Mouse (Mus musculus) stomach, postnatal 0 days (tissue): ENCODE measurements around the gene Dtx4. TPM values are rescaled to one million over a fixed set of nuclear protein-coding genes. Genes with fewer than 3 reads are reported as not detected.

Experiments
- ATAC-seq: fragments of 200-750 bp; cut with Nextera tagmentation; 2 replicates; pipeline ENCODE4 v1.8.0; 2017; ENCODE audit not compliant: low FRiP score, low TSS enrichment
- DNase-seq: peaks from one replicate; pipeline ENCODE4 v3.0.0-alpha.2; 2016; ENCODE audit warnings: low spot score
- H3K27ac ChIP-seq: fragments of 300-500 bp; sonication (generic); replicated peaks from 2 replicates; pipeline ENCODE4 v1.5.1; 2014; ENCODE audit warnings: mild to moderate bottlenecking, control low read depth
- H3K27me3 ChIP-seq: fragments of 300-500 bp; sonication (generic); 2 replicates; pipeline ENCODE4 v1.6.1; 2014; ENCODE audit warnings: low read length; ENCODE audit not compliant: control insufficient read depth, insufficient read depth
- H3K36me3 ChIP-seq: fragments of 300-500 bp; sonication (generic); 2 replicates; pipeline ENCODE4 v1.6.1; 2014; ENCODE audit warnings: low read length, mixed read lengths; ENCODE audit not compliant: control insufficient read depth, insufficient read depth
- H3K4me1 ChIP-seq: fragments of 300-500 bp; sonication (generic); replicated peaks from 2 replicates; pipeline ENCODE4 v1.6.1; 2014; ENCODE audit warnings: antibody characterized with exemption; ENCODE audit not compliant: control insufficient read depth, insufficient read depth
- H3K4me2 ChIP-seq: fragments of 300-500 bp; sonication (generic); replicated peaks from 2 replicates; pipeline ENCODE4 v1.6.1; 2014; ENCODE audit warnings: low read depth, mild to moderate bottlenecking, control low read depth, moderate library complexity
- H3K4me3 ChIP-seq: fragments of 300-500 bp; sonication (generic); 2 replicates; pipeline ENCODE4 v1.5.1; 2014; ENCODE audit warnings: low read depth, low read length, control low read depth
- H3K9ac ChIP-seq: fragments of 300-500 bp; sonication (generic); 2 replicates; pipeline ENCODE4 v1.6.1; 2014; ENCODE audit warnings: mild to moderate bottlenecking, low read length, control low read depth, mixed read lengths
- H3K9me3 ChIP-seq: fragments of 300-500 bp; sonication (generic); 2 replicates; pipeline ENCODE4 v1.6.1; 2016; ENCODE audit warnings: low read length; ENCODE audit not compliant: control insufficient read depth
- CTCF ChIP-seq: IDR thresholded peaks from 2 replicates; pipeline ENCODE4 v1.5.1; 2016; ENCODE audit warnings: antibody characterized with exemption, low read depth, mild to moderate bottlenecking, moderate library complexity
- EP300 ChIP-seq: optimal IDR thresholded peaks from 2 replicates; pipeline ENCODE3; 2016; ENCODE audit warnings: antibody characterized with exemption
- WGBS: fragments of 180-500 bp; shearing (Covaris S2); extraction: QIAGEN DNeasy Blood & Tissue Kit; methylation state at CpG from one replicate; pipeline ENCODE4 v1.1.7; 2014; 5-methylcytosine and 5-hydroxymethylcytosine counted together
- polyA plus RNA-seq: library from polyadenylated mRNA; unstranded; fragments of >200 nt; fragmentation: Nextera tagmentation; extraction: Ambion mirVana; gene quantifications from 2 replicates; pipeline ENCODE4 v1.2.1, GENCODE M21; 2015

Dtx4 gene
- polyA plus RNA-seq, 1 experiment from 2014 or later, result 6.2 TPM

GRCm38 (mm10) chr19:12433033-12433432, 68.2 kb downstream of the Dtx4 start:
- peak; percentile 24 for DNase-seq
- H3K9me3 ChIP-seq, result no peaks in the 10 kb centered on the region
- peak; percentile 59; the same call in 1 of the 2 replicates for ATAC-seq
- no peak overlapping the region for H3K4me3 ChIP-seq
- no peak overlapping the region for H3K27ac ChIP-seq
- no peak overlapping the region for H3K9ac ChIP-seq
- H3K27me3 ChIP-seq, result no peaks in the 10 kb centered on the region
- no peak overlapping the region for H3K4me2 ChIP-seq
- no peaks in the 10 kb centered on the region for H3K4me1 ChIP-seq
- 13% methylated on average over 2 of the region's 2 CpGs for WGBS
- TF ChIP-seq CTCF, result peak; percentile 82
- TF ChIP-seq EP300, result no peak
- H3K36me3 ChIP-seq, result no peaks in the 10 kb centered on the region

GRCm38 (mm10) chr19:12427605-12428004, 73.6 kb downstream of the Dtx4 start, which contains the start of gene Pfpl:
Gene Pfpl, plus strand, starts transcription at chr19:12427905.
- H3K27me3 ChIP-seq, result no peaks in the 10 kb centered on the region
- no peaks in the 10 kb centered on the region for H3K36me3 ChIP-seq
- DNase-seq (no peak), ATAC-seq (no peak)
- no peaks in the 10 kb centered on the region for H3K9me3 ChIP-seq
- no peak for TF ChIP-seq EP300
- no peak for TF ChIP-seq CTCF
- no peak within 1 kb of the TSS for H3K27ac ChIP-seq
- H3K4me3 ChIP-seq, result no peak within 1 kb of the TSS
- H3K4me1 ChIP-seq, result no peaks in the 10 kb centered on the region
- 92% methylated on average over 6 of the region's 6 CpGs for WGBS
- no peak within 1 kb of the TSS for H3K4me2 ChIP-seq
- no peak within 1 kb of the TSS for H3K9ac ChIP-seq

GRCm38 (mm10) chr19:12427101-12427500, 74.2 kb downstream of the Dtx4 start:
- ATAC-seq, result no peak
- no peaks in the 10 kb centered on the region for H3K9me3 ChIP-seq
- no peak overlapping the region for H3K4me3 ChIP-seq
- no peaks in the 10 kb centered on the region for H3K4me1 ChIP-seq
- H3K27me3 ChIP-seq, result no peaks in the 10 kb centered on the region
- no peak for DNase-seq
- no peak overlapping the region for H3K9ac ChIP-seq
- TF ChIP-seq EP300, result no peak
- no peak for TF ChIP-seq CTCF
- no peak overlapping the region for H3K27ac ChIP-seq
- WGBS, result 68% methylated on average over 5 of the region's 5 CpGs
- no peak overlapping the region for H3K4me2 ChIP-seq
- no peaks in the 10 kb centered on the region for H3K36me3 ChIP-seq

GRCm38 (mm10) chr19:12421680-12422079, 79.6 kb downstream of the Dtx4 start:
- ATAC-seq (no peak), DNase-seq (no peak)
- H3K4me2 ChIP-seq, result no peak overlapping the region
- no peaks in the 10 kb centered on the region for H3K9me3 ChIP-seq
- WGBS, result 80% methylated on average over 1 of the region's 1 CpGs
- H3K9ac ChIP-seq, result no peak overlapping the region
- H3K4me3 ChIP-seq, result no peak overlapping the region
- H3K27ac ChIP-seq, result no peak overlapping the region
- no peak for TF ChIP-seq EP300
- no peak for TF ChIP-seq CTCF
- H3K27me3 ChIP-seq, result no peaks in the 10 kb centered on the region
- no peaks in the 10 kb centered on the region for H3K4me1 ChIP-seq
- H3K36me3 ChIP-seq, result no peaks in the 10 kb centered on the region

GRCm38 (mm10) chr19:12420555-12420954, 80.7 kb downstream of the Dtx4 start:
- WGBS, result 75% methylated on average over 6 of the region's 6 CpGs
- no peak for ATAC-seq
- no peak overlapping the region for H3K27ac ChIP-seq

GRCm38 (mm10) chr19:12418312-12418711, 82.9 kb downstream of the Dtx4 start:
- Histone ChIP-seq H3K4me2 (no peak overlapping the region), H3K27ac (no peak overlapping the region), H3K27me3 (no peaks in the 10 kb centered on the region), H3K4me1 (no peaks in the 10 kb centered on the region), H3K36me3 (no peaks in the 10 kb centered on the region), H3K9me3 (no peaks in the 10 kb centered on the region), H3K9ac (no peak overlapping the region), H3K4me3 (no peak overlapping the region)
- TF ChIP-seq EP300 (no peak), CTCF (no peak)
- ATAC-seq, result no peak
- WGBS, result 25% methylated on average over 3 of the region's 3 CpGs
- no peak for DNase-seq

More at GRCm38 (mm10) chr19:12420555-12420954, 80.7 kb downstream of the Dtx4 start:
- no peaks in the 10 kb centered on the region for H3K9me3 ChIP-seq
- H3K36me3 ChIP-seq, result no peaks in the 10 kb centered on the region
- no peak for DNase-seq
- H3K4me2 ChIP-seq, result no peak overlapping the region
- no peaks in the 10 kb centered on the region for H3K4me1 ChIP-seq
- no peaks in the 10 kb centered on the region for H3K27me3 ChIP-seq
- H3K9ac ChIP-seq, result no peak overlapping the region
- H3K4me3 ChIP-seq, result no peak overlapping the region
- no peak for TF ChIP-seq CTCF
- TF ChIP-seq EP300, result no peak
